Mouse (Mus musculus): ENCODE measurements around the gene Ptbp1.

DNA sequence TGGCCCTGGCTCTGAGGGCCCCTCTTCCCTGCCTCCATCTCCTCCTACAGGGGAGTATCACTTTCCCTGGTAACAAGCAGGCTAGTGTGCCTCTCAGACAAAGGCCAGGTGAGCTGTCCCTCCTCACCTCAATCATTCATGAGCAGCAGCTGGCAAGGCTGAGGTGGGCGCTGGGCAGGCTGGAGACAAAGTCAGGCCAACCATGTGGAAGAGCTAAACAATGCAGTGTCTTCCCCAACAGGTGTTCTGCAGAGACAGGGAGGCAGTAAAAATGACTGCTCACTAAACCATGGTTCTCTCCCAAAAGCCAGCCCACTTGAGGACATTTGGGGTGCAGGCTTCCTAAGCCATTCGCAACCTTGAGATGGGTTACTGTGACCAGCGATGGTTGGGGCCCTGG lies 2.6 kb upstream of the Ptbp1 start:
- TF ChIP-seq CTCF (IDR thresholded peaks at IDR 0.05; ENCODE audit: extremely low read depth, insufficient read depth, insufficient read length, insufficient replicate concordance) = no peak
- no peak for TF ChIP-seq POLR2A (IDR thresholded peaks at IDR 0.05; ENCODE audit: low read depth, low read length)

All from spleen, adult 2 months (tissue).